Mouse (Mus musculus) limb, embryonic 10.5 days (tissue): Measurements from ENCODE around the gene BC030499. TPM values are rescaled to one million over a fixed set of nuclear protein-coding genes. Genes with fewer than 3 reads are reported as not detected.

Experiments used
- DNase-seq: peaks from one replicate; pipeline ENCODE4 v3.0.0-alpha.2; 2017; ENCODE audit warnings: low spot score
- H3K27ac ChIP-seq: fragments of 300-500 bp; sonication (generic); 2 replicates; pipeline ENCODE4 v1.5.1; 2016; ENCODE audit warnings: mild to moderate bottlenecking
- H3K27me3 ChIP-seq: fragments of 300-500 bp; sonication (generic); 2 replicates; pipeline ENCODE4 v1.6.1; 2016; ENCODE audit warnings: low read depth, mild to moderate bottlenecking; ENCODE audit not compliant: poor library complexity, severe bottlenecking
- H3K36me3 ChIP-seq: fragments of 300-500 bp; sonication (generic); 2 replicates; pipeline ENCODE4 v1.6.1; 2016; ENCODE audit warnings: mild to moderate bottlenecking, moderate library complexity
- H3K4me1 ChIP-seq: fragments of 300-500 bp; sonication (generic); 2 replicates; pipeline ENCODE4 v1.6.1; 2016
- H3K4me3 ChIP-seq: fragments of 300-500 bp; sonication (generic); 2 replicates; pipeline ENCODE4 v1.5.1; 2016; ENCODE audit warnings: mild to moderate bottlenecking, moderate library complexity
- H3K9me3 ChIP-seq: fragments of 300-500 bp; sonication (generic); replicated peaks from 2 replicates; pipeline ENCODE4 v1.6.1; 2016; ENCODE audit warnings: mild to moderate bottlenecking
- WGBS: fragments of 180-500 bp; shearing (Covaris S2); methylation state at CpG from one replicate; pipeline ENCODE4 v1.1.7; 2016; 5-methylcytosine and 5-hydroxymethylcytosine counted together
- polyA plus RNA-seq: library from polyadenylated mRNA; unstranded; fragments of >200 nt; fragmentation: Nextera tagmentation; extraction: Ambion mirVana; gene quantifications from 2 replicates; pipeline ENCODE4 v1.2.1, GENCODE M21; 2016

BC030499 gene
- polyA plus RNA-seq, 1 experiment from 2014 or later: 0.31 TPM

GRCm38 (mm10) chr11:78322076-78322831 lies 31.6 kb downstream of the BC030499 start:
- no peak for DNase-seq
- Histone ChIP-seq H3K27ac (no peak overlapping the region; the same call in 1 of the 2 replicates), H3K36me3 (peaks cover 88% of the 10 kb centered on the region), H3K4me1 (peaks cover 16% of the 10 kb centered on the region), H3K9me3 (no peaks in the 10 kb centered on the region), H3K27me3 (no peaks in the 10 kb centered on the region), H3K4me3 (peak overlapping the region; percentile 19)
- WGBS: 92% methylated on average over 2 of the region's 2 CpGs

- Histone ChIP-seq H3K36me3 (peaks cover 82% of the 10 kb centered on the region), H3K4me1 (peaks cover 16% of the 10 kb centered on the region), H3K27ac (peak within 1 kb of the TSS; percentile 28; the same call in 1 of the 2 replicates), H3K4me3 (peak within 1 kb of the TSS; percentile 19), H3K27me3 (no peaks in the 10 kb centered on the region), H3K9me3 (no peaks in the 10 kb centered on the region)
- DNase-seq: peak; percentile 71
- 2% methylated on average over 15 of the region's 15 CpGs for WGBS
These were observed 32.2 kb downstream of the BC030499 start, which contains the start of gene Aldoc for GRCm38 (mm10) chr11:78322860-78323259. Gene Aldoc, plus strand, starts transcription at chr11:78322968.

GRCm38 (mm10) chr11:78324000-78324785 lies 33.6 kb downstream of the BC030499 start:
- no peak for DNase-seq
- H3K27me3 ChIP-seq: no peaks in the 10 kb centered on the region
- H3K4me1 ChIP-seq: peaks cover 24% of the 10 kb centered on the region
- no peak overlapping the region for H3K4me3 ChIP-seq
- H3K36me3 ChIP-seq: peaks cover 68% of the 10 kb centered on the region
- 81% methylated on average over 15 of the region's 15 CpGs for WGBS
- no peaks in the 10 kb centered on the region for H3K9me3 ChIP-seq
- no peak overlapping the region for H3K27ac ChIP-seq

- 95% methylated on average over 12 of the region's 12 CpGs for WGBS
- no peaks in the 10 kb centered on the region for H3K9me3 ChIP-seq
- peaks cover 61% of the 10 kb centered on the region for H3K36me3 ChIP-seq
- H3K4me1 ChIP-seq: peaks cover 28% of the 10 kb centered on the region
- no peaks in the 10 kb centered on the region for H3K27me3 ChIP-seq
- H3K27ac ChIP-seq: no peak overlapping the region
- H3K4me3 ChIP-seq: no peak overlapping the region
- DNase-seq: no peak
These were observed 34.3 kb downstream of the BC030499 start for GRCm38 (mm10) chr11:78324965-78325364.

- H3K4me3 ChIP-seq: no peak overlapping the region
- 96% methylated on average over 4 of the region's 4 CpGs for WGBS
- H3K27me3 ChIP-seq: no peaks in the 10 kb centered on the region
- peaks cover 47% of the 10 kb centered on the region for H3K36me3 ChIP-seq
- H3K9me3 ChIP-seq: no peaks in the 10 kb centered on the region
- peaks cover 25% of the 10 kb centered on the region for H3K4me1 ChIP-seq
- no peak for DNase-seq
- no peak overlapping the region for H3K27ac ChIP-seq
These were observed 36.6 kb downstream of the BC030499 start for GRCm38 (mm10) chr11:78327215-78327614.

- peaks cover 19% of the 10 kb centered on the region for H3K4me1 ChIP-seq
- no peaks in the 10 kb centered on the region for H3K9me3 ChIP-seq
- peak; percentile 96 for DNase-seq
- no peaks in the 10 kb centered on the region for H3K27me3 ChIP-seq
- H3K27ac ChIP-seq: peak within 1 kb of the TSS; percentile 89
- peak within 1 kb of the TSS; percentile 94 for H3K4me3 ChIP-seq
- 16% methylated on average over 37 of the region's 37 CpGs for WGBS
- peaks cover 47% of the 10 kb centered on the region for H3K36me3 ChIP-seq
These were observed 37.2 kb downstream of the BC030499 start, which contains the start of gene Pigs for GRCm38 (mm10) chr11:78327634-78328511. Gene Pigs, plus strand, starts transcription at chr11:78328415.

- Histone ChIP-seq H3K27ac (peak overlapping the region; percentile 89), H3K27me3 (no peaks in the 10 kb centered on the region), H3K9me3 (no peaks in the 10 kb centered on the region), H3K4me3 (peak overlapping the region; percentile 94), H3K36me3 (peaks cover 49% of the 10 kb centered on the region), H3K4me1 (peaks cover 12% of the 10 kb centered on the region)
- no peak for DNase-seq
- WGBS: 2% methylated on average over 41 of the region's 41 CpGs
These were observed 37.9 kb downstream of the BC030499 start for GRCm38 (mm10) chr11:78328512-78329056.

GRCm38 (mm10) chr11:78332676-78333075 lies 42.0 kb downstream of the BC030499 start:
- WGBS: 96% methylated on average over 12 of the region's 12 CpGs
- Histone ChIP-seq H3K27me3 (no peaks in the 10 kb centered on the region), H3K27ac (no peak overlapping the region), H3K36me3 (peaks cover 62% of the 10 kb centered on the region), H3K4me3 (no peak overlapping the region), H3K9me3 (no peaks in the 10 kb centered on the region), H3K4me1 (peaks cover 12% of the 10 kb centered on the region)
- DNase-seq: no peak

- H3K36me3 ChIP-seq: peaks cover 73% of the 10 kb centered on the region
- no peak overlapping the region for H3K27ac ChIP-seq
- 89% methylated on average over 5 of the region's 5 CpGs for WGBS
- no peaks in the 10 kb centered on the region for H3K9me3 ChIP-seq
- peaks cover 6% of the 10 kb centered on the region for H3K4me1 ChIP-seq
- H3K4me3 ChIP-seq: no peak overlapping the region
- H3K27me3 ChIP-seq: no peaks in the 10 kb centered on the region
- no peak for DNase-seq
These were observed 43.4 kb downstream of the BC030499 start for GRCm38 (mm10) chr11:78333992-78334391.

- no peaks in the 10 kb centered on the region for H3K9me3 ChIP-seq
- no peaks in the 10 kb centered on the region for H3K4me1 ChIP-seq
- H3K27me3 ChIP-seq: no peaks in the 10 kb centered on the region
- no peak overlapping the region for H3K27ac ChIP-seq
- WGBS: 95% methylated on average over 8 of the region's 8 CpGs
- H3K36me3 ChIP-seq: peaks cover 94% of the 10 kb centered on the region
- no peak overlapping the region for H3K4me3 ChIP-seq
- DNase-seq: no peak
These were observed 46.4 kb downstream of the BC030499 start for GRCm38 (mm10) chr11:78337040-78337439.

GRCm38 (mm10) chr11:78341702-78342101 lies 51.1 kb downstream of the BC030499 start:
- WGBS: 86% methylated on average over 12 of the region's 12 CpGs
- H3K9me3 ChIP-seq: no peaks in the 10 kb centered on the region
- no peak overlapping the region for H3K4me3 ChIP-seq
- H3K4me1 ChIP-seq: peaks cover 31% of the 10 kb centered on the region
- DNase-seq: no peak
- peaks cover 60% of the 10 kb centered on the region for H3K36me3 ChIP-seq
- no peaks in the 10 kb centered on the region for H3K27me3 ChIP-seq
- H3K27ac ChIP-seq: no peak overlapping the region
